Mouse (Mus musculus) CD4-positive, CD25-positive, alpha-beta regulatory T cell, adult 2 months (primary cell): ENCODE measurements around the gene Zbtb38.
"Not testable (repeated sequence)": the region's sequence is repeated elsewhere in the genome, so short reads cannot be mapped to it uniquely, and the experiment has no call there.

Experiments
- DNase-seq: peaks from one replicate; pipeline ENCODE4 v3.0.0-alpha.2; 2012; ENCODE audit warnings: low read depth, low spot score

Gene Zbtb38

GRCm38 (mm10) chr9:96684165-96684792 is 68.4 kb downstream of the Zbtb38 start:
- no peak for DNase-seq

DNA sequence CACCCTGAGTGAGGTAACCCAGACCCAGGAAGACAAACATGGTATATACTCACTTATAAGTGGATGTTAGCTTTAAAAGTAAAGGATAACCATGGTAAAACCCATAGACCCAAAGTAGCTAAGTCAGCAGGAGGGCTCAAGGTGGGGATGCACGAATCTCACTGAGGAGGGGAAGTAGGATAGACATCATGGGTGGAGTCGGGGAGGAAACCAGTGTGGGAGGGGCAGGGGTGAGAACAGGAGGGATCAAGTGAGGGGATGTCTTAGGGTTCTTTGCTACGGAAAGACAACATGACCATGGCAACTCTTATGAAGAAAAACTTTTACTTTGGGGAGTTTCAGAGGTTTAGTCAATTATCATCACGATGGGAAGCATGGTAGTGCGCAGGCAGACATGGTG is 74.0 kb downstream of the Zbtb38 start:
- peak; percentile 19 for DNase-seq

DNA sequence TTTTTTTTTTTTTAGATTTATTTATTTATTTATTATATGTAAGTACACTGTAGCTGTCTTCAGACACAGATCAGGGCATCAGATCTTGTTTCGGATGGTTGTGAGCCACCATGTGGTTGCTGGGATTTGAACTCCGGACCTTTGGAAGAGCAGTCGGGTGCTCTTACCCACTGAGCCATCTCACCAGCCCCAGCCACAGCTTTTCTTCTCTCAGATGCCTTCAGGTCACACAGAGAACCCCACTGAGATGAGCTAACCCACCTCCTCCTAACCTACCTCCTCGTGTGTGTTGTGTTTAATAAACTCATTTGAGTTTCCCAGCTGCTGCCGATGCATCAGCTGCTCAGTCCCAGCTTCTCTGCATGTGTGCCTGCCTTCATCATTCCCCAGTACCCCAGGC is 74.9 kb downstream of the Zbtb38 start:
- DNase-seq = not testable (repeated sequence)

DNA sequence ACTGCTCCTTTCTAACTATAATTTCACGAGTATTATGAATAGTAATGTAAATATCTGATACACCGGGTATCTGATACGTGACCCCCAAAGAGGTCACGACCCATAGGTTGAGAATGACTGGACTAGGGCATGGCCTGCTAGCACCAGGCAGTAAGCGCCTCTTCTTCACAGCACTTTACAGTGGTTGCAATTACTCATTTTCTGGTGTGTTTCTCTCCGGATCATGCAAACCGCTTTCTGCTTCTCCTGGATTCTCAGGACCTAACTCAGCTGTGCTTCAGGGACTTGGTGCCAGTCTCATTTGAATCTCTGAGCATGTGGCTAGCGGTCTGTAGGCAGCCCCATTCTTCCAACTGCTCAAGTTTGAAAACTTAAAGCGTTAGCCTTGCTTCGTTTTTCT is 76.0 kb downstream of the Zbtb38 start:
- no peak for DNase-seq

GRCm38 (mm10) chr9:96675763-96676640 is 76.6 kb downstream of the Zbtb38 start:
- no peak for DNase-seq

- DNase-seq = peak; percentile 88
These were observed 77.4 kb downstream of the Zbtb38 start for GRCm38 (mm10) chr9:96675071-96675762.

DNA sequence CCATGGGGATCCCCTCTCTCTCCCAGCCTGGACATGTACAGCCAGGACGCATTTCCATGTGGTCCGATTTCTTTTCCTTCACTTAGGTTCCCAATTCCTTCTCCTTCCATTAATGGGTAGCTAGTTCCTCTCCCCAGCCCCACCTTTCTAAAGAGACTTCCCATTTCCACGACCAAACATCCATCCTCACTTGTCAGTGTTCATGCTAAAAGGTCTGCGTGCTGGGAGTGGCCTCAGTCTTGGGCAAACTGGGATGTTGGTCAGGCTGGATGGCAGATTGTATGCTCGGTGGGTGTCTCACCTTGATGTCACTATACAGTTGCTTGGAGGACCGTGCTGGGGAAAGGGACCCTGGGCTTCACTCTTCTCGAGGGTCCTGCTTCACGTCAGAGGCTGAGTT is 78.3 kb downstream of the Zbtb38 start:
- DNase-seq = no peak

GRCm38 (mm10) chr9:96672466-96672865 is 80.2 kb downstream of the Zbtb38 start:
- no peak for DNase-seq

GRCm38 (mm10) chr9:96671249-96671648 is 81.4 kb downstream of the Zbtb38 start:
- DNase-seq = no peak

GRCm38 (mm10) chr9:96669877-96670276 is 82.8 kb downstream of the Zbtb38 start:
- DNase-seq = peak; percentile 98

DNA sequence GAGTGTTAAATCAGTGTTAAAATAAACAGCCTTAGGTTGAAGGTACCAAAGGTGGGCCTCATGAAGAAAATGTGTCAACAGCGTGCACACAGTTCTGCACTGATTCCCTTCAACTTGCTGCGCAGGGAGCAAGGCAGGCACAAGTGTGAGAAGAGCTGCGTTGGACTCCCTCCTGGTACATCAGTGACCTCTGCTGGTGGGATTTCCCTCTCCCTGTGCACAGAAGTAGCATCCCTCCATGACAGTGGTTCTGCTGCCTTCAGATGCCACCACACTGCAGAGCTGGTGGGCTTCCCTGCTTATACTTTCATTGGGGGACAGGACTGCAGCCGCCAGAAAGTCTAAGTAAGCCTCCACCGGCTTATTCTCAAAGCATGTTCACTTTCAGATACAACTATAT is 84.0 kb downstream of the Zbtb38 start:
- DNase-seq = peak; percentile 83

DNA sequence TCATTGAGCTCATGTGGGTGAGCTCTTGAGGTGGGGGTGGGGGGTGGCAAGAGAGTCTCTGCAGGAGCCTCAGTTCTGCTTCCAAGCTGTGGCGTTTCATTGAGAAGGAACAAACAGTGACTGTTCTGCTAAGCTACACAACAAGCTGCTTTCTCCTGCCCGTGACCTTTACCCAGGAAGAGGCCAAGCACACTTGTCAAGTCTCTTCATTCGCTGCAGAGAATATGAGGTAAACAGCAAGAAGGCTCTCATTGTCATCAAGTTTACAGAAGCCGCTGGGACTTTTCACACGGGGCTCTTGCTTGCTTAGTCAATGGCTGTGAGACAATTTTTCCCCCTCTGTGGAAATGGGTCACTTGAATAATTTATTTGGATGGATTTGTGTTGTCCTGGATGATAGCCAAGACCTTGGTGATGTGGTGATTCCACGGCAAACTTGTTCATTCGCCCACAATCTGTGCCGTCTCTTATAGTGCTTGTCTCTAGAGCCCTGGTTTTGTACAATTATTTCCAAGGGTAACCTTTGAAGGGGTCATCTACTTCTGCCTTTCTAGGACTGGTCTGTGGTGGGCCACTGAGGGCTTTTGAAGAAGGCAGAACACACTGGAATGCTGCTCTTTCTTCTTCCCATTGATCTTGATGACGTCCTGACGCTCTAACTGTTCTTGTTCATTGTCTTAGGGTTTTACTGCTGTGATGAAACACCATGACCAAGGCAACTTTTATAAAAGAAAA is 92.0 kb downstream of the Zbtb38 start:
- DNase-seq = peak; percentile 57

DNA sequence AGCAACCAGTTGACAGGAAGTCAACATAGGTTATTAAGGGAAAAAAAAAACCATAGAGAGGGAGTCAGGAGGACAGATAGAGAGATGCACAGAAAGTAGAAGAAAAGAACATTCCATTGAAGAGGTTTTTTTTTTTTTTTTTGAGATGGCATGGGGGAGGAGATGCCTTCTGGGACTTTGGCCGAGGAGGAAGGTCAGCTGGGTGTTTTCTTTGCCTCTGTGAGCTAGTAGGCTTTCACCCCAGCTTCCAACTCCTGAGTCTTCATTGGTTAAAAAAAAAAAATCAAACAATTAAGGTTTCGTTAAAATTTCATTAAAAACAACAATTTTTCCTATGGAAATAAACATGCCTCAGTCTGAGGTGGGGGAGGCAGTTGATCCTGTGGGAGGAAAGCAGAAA is 92.8 kb downstream of the Zbtb38 start:
- DNase-seq = no peak

DNA sequence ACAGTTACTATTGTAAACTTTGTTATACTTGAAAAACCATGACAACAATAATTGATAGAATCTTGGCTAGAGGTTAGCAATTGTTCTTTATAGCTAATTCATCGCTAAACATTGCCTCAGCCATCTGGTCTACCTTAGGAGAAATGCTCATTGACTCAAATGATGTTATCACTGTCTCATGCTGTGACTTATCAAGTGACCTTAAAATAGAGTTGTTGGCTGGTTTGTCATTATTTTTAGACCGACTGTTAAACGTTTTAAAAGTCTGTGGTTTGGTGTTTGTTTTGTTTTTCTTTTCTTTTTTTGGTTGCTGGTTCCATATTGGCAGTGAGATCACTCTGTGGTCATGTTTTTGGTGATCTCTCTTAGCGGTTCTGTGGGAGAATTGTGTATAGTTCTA is 99.1 kb downstream of the Zbtb38 start:
- no peak for DNase-seq

GRCm38 (mm10) chr9:96652763-96653162 is 99.9 kb downstream of the Zbtb38 start:
- peak; percentile 77 for DNase-seq

DNA sequence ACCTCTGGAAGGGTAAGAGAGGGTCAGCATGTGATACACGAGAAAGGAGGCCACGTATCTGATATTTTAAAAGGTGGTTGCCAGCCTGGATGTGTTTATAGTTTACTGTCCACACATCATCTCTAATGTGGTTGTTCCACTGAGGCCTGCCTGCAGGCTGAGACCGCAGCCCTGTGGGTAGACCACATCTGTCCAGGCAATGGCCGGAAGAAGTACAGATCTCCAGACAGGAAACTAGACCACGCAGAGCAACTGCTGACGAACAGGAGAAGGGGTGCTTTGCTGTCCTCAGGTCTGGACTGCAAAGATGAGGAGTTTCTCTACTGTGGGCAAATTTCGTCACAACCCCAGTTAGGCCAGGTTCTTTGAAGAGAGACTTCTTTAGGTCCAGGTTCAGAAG is 101.8 kb downstream of the Zbtb38 start:
- DNase-seq = no peak

DNA sequence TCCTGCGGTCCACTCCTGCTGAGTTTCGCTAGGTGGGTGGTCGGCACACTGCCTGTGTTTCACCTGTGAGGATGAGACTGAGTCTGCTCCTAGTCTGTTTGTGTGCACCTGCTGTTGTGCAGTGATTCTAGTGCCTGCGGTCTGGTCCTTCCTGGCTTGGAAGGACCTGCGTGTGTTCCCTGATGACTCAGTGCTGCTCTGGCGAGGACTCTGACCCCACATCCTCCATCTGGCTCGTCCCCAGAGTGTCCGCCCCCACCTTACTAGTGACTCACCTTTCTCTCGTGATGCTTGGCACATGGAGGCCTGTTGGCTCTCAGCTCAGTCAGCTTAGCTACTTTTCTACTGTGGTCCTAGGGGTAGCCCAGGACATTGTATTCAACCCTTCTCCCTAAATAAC is 102.7 kb downstream of the Zbtb38 start:
- DNase-seq = peak; percentile 59

GRCm38 (mm10) chr9:96649362-96649761 is 103.3 kb downstream of the Zbtb38 start:
- no peak for DNase-seq

GRCm38 (mm10) chr9:96646668-96647295 is 105.8 kb downstream of the Zbtb38 start:
- peak; percentile 69 for DNase-seq

DNA sequence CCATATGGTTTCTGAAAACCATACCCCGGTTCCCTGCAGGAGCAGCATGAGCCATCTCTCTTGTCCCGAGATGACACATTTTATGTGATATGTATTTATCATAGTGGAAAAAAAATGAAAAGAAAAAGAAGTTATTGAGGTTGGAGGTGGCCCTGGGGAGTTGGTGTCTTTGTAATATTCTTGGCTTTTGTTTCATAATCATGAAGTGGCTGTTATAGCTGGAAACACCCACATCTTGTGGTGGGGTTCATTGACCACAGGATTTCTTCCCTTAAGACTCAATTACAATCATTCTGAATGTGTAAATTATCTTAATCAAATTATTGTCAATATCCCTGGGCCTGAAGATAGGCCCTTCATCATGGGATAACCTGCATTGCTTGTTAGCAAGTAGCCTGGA is 107.8 kb downstream of the Zbtb38 start:
- DNase-seq = no peak

DNA sequence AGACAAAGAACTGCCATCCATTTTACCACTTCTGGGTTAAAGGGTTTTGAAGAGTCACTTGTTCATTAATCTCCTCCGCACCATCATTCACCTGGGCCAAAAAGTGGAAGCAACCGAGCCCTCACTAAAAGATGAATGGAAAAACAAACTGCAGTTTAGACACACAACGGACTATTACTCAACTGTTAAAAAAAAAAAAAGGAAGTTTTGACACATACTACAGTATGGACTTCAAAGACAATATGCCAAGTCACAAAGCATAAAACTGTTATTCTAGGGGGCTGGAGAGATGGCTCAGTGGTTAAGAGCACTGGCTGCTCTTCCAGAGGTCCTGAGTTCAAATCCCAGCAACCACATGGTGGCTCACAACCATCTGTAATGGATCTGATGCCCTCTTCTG is 108.6 kb downstream of the Zbtb38 start:
- DNase-seq = not testable (repeated sequence)
